Mouse (Mus musculus): ENCODE measurements around the gene Plekhj1.
A peak's percentile ranks its signal among the peaks of the same experiment; 100 is the strongest.

The Plekhj1 gene

DNA sequence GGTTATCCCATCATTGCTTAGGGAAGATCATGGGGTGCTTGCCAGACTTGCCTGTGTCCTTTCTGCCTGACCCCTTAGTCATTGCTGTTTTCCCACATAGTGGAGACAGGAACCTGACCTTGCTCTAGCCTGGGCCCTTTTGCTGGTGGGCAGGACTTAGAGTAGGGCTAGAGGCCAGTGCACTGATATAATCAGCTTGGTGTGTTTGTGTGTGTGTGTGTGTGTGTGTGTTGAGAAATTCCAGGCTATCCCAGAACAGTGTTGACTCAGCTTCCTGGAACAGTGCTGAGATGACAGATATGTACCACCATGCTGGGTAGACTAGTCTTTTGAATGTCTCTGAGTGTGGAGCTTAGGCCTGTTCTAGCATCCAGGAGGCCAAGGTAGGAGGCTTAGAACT, 18.9 kb downstream of the Plekhj1 start:
- DNase-seq (ENCODE audit: low spot score in 2 of 2), result no peak

- no peak for DNase-seq (ENCODE audit: low spot score in 2 of 2)
These were observed 21.3 kb downstream of the Plekhj1 start for GRCm38 (mm10) chr10:80777123-80777522.

GRCm38 (mm10) chr10:80776358-80776869, 22.0 kb downstream of the Plekhj1 start:
- peak in 1 of 2 experiments; percentile 39 for DNase-seq (ENCODE audit: low spot score in 2 of 2)

- DNase-seq (ENCODE audit: low spot score in 2 of 2), result no peak
These were observed 22.7 kb downstream of the Plekhj1 start for GRCm38 (mm10) chr10:80775731-80776130.

DNA sequence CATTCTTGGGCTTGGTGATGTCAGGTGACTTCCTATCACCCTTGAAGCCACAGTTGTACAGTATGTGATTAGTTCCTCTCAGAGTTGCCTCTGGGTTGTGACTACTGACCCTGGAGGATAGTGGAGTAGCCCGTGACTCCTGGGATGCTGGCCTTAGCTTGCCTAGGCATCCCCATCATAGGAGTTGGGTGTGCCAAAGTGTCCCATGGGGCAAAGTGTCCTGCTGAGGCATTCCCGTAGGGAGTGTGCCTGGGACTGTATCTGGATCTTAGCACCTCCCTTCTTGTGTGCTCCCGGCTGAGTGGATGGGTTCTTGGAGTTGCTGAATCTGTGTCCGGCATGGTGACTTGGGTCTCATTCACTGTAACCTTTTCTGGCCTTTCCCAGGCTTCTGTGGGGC, 23.4 kb downstream of the Plekhj1 start:
- no peak for DNase-seq (ENCODE audit: low spot score in 2 of 2)

GRCm38 (mm10) chr10:80774549-80774948, 23.9 kb downstream of the Plekhj1 start:
- peak; percentile 50 to 59 for DNase-seq (ENCODE audit: low spot score in 2 of 2)

GRCm38 (mm10) chr10:80773816-80774215, 24.6 kb downstream of the Plekhj1 start:
- DNase-seq (ENCODE audit: low spot score in 2 of 2), result no peak

DNA sequence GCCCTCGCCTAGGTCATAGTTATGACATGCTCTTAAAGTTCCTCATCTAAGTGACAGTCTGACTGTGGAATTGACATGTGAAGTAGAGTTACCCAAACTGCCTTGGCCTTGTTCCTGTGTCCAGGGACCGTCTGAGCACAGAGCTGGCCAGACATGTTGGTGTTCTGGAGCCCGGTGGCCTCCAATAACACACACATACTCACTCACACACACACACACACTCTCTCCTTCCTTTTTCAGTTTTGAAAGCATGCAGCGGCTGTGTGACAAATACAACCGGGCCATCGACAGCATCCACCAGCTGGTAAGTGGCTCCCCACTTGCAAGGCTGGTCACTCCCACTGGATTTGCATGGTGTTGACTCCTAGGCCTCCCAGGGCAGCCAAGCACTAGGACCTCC, 30.1 kb downstream of the Plekhj1 start:
- no peak for DNase-seq (ENCODE audit: low spot score in 2 of 2)

- DNase-seq (ENCODE audit: low spot score in 2 of 2), result no peak
These were observed 32.1 kb downstream of the Plekhj1 start for GRCm38 (mm10) chr10:80766161-80766815.

- no peak for DNase-seq (ENCODE audit: low spot score in 2 of 2)
These were observed 32.7 kb downstream of the Plekhj1 start for GRCm38 (mm10) chr10:80765746-80766145.

DNA sequence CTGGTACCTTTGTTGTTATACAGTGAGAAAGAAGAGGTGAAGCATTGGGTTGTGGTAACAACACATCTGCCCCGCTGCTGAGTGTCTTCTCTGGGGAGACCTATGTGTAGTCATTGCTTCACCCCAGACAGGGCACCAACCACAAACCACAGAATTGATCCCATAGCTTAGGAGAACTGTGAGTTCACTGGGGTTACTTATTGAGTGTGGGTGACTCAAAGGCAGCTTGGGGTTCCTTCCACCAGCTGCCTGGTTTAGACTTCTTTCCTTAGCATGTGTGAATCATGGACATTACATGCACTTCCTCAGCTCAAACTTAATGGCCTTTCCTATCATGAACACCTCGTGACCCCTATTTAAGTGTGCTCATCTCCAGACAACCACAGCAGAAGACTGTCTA, 34.9 kb downstream of the Plekhj1 start:
- no peak for DNase-seq (ENCODE audit: low spot score in 2 of 2)

- no peak for DNase-seq (ENCODE audit: low spot score in 2 of 2)
These were observed 36.6 kb downstream of the Plekhj1 start for GRCm38 (mm10) chr10:80761821-80762220.

DNA sequence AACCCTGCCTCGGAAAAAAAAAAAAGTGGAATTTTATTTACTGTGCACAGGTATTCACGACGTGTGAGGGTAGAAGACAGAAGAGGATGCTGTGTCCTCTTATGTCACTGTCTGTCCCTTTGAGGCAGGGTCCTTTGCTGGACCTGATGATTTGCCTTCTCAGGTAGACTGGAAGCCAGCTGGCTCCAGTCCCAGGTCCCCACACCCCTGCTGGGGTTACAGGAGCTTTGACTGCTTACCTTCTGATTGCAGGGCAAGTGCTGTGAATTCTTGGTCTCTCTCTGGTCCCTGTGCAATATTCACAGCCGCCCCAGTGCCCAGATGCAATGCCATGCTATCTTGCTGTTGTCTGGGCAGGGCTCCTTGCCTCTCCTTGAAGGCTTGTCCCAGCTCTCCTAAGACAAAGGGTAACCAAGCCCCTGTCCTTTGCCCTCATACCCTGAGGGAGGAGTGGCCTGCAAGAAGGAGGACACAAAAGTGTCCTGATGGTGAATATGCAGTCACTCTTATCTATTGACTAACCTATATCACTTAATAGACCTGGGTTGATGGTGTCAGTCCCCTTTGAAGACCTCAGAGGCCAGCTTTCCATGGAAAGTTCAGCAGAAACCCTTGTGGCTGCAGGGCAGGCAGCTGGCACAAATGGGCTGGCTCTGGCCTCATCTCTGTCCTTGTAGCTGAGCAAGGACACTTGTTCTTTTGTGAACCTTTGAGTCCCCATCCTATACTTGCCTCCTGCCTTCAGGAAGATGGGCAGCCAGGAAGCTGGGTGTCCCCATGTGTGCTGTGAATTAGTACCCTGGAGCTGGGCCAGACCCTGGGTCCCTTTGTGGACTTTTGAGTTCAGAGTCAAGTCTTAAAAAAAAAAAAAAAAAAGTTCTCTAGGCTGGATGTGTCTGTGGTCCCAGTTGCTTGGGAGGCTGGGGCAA, 37.6 kb downstream of the Plekhj1 start:
- no peak for DNase-seq (ENCODE audit: low spot score in 2 of 2)

DNA sequence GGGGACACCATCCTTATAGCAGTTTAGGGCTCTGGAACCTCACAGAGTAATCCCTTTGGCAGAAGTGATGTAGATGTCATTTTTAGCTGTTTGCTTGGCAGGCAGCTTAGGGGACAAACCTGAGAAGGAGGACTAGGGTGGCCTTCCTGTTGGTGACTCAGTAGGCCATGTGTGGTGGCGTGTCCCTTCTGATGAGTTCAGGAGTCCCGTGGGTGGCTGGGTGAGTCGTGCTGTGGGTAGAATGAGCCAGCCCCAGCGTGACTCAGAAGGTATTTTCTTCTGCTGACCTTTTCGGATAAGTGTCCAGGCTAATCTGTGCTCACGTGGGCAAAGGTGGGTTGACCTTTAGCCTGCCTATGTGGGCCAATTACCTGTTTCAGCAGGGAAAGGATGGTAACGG, 39.8 kb downstream of the Plekhj1 start:
- no peak for DNase-seq (ENCODE audit: low spot score in 2 of 2)

- DNase-seq (ENCODE audit: low spot score in 2 of 2), result peak; percentile 61 to 68
These were observed 40.7 kb downstream of the Plekhj1 start for GRCm38 (mm10) chr10:80757717-80758116.

DNA sequence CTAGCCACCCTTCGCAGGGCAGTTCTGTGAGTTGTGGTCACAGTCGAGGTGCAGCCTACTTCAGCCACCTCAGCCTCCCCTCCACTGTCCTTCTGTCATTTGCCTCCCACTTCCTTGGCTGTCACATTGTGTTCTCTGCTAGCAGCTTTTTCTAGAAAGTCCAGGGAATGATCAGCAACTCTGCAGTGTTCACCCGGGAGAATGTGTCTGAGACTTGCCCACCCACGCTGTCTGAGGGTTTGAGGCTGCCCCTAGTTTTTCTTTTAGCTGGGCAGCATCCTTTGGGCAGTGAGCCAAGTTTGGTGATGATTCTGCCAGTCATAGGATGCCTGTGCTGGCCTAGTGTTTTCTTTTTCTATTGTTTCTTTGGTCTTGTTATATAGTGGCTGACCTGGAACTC, 41.5 kb downstream of the Plekhj1 start:
- DNase-seq (ENCODE audit: low spot score in 2 of 2), result no peak

DNA sequence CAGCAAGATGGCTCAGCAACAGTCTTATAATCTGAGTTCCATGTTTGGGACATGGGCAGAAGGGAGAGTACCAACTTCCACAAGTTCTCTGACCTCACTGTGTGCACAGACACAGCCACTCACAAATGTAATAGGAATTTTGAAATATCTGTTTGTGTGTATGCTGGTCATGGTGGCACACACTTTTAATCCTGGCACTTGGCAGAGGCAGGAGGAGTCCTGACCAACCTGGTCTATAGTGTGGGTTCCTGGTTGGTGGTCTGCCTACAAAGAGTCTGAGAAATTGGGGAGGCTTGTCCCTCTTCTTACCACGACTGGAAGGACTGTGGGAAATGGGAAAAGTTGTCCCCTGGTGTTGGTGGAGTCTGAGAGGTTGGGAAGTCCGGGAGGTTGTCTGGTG, 41.9 kb downstream of the Plekhj1 start:
- DNase-seq (ENCODE audit: low spot score in 2 of 2), result no peak

GRCm38 (mm10) chr10:80756099-80756498, 42.3 kb downstream of the Plekhj1 start:
- no peak for DNase-seq (ENCODE audit: low spot score in 2 of 2)

- no peak for DNase-seq (ENCODE audit: low spot score in 2 of 2)
These were observed 43.0 kb downstream of the Plekhj1 start for GRCm38 (mm10) chr10:80755291-80756015.

- peak; percentile 93 to 95 for DNase-seq (ENCODE audit: low spot score in 2 of 2)
These were observed 43.7 kb downstream of the Plekhj1 start, which contains the start of gene Dot1l for GRCm38 (mm10) chr10:80754594-80755290. Gene Dot1l (plus strand): TSS chr10:80755206.

- DNase-seq (ENCODE audit: low spot score in 2 of 2), result peak in 1 of 2 experiments; percentile 68
These were observed 46.3 kb downstream of the Plekhj1 start for GRCm38 (mm10) chr10:80752079-80752625.

All from urinary bladder, adult 18-20 months (tissue).